Comparison of ENCODE assay signal across 8 mouse cellular contexts in the genomic region with DNA sequence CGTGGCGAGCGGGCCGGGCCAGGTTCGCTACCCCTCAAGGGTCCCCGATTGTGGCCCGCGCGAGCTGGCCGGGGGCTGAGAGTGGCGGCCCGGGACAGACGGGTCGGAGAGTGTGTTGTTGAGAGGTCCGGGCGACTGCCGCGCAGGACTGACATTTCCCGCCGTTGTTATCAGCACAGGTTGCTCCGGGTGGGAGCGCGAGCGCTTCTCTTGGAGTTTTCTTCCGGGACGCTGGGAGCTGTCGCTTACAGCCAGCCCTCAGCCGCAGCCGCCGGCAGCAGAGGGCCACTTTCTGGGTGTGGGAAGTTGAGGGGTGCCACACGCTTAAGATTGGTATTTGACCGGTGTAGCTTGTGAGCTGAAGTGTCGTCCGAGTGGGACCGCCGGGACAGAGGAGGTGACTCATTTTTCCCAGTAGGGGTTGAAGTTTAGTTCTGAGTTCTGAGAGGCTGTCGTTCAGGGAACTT. TPM values are rescaled to one million over a fixed set of nuclear protein-coding genes. Genes with fewer than 3 reads are reported as not detected.
DNase-seq lines count a peak whose midpoint lies in the region; ATAC-seq and TF ChIP-seq lines count a peak whose summit lies in the region.

No protein-coding gene starts in this region.

- H3K9me3 ChIP-seq in MEL (replicated peaks; ENCODE audit: insufficient read depth, low read length), result no peaks in the 10 kb centered on the region
- no peaks in the 10 kb centered on the region for H3K9me3 ChIP-seq in embryonic facial prominence, embryonic 13.5 days
- H3K9me3 ChIP-seq in hindbrain, embryonic 12.5 days (replicated peaks), result no peaks in the 10 kb centered on the region
- H3K9me3 ChIP-seq in limb, embryonic 11.5 days (ENCODE audit: control insufficient read depth, low read length), result no peaks in the 10 kb centered on the region

- peak overlapping the region; percentile 78 for H3K4me2 ChIP-seq in embryonic facial prominence, embryonic 13.5 days
- peak overlapping the region; percentile 81 for H3K4me2 ChIP-seq in hindbrain, embryonic 12.5 days (replicated peaks)
- H3K4me2 ChIP-seq in limb, embryonic 11.5 days (ENCODE audit: low read depth, severe bottlenecking), result peak overlapping the region; percentile 61

- peak overlapping the region; percentile 95 for H3K9ac ChIP-seq in MEL (ENCODE audit: control insufficient read depth, low read depth, low read length, poor library complexity, severe bottlenecking)
- peak overlapping the region; percentile 95 for H3K9ac ChIP-seq in embryonic facial prominence, embryonic 13.5 days
- peak overlapping the region; percentile 98 for H3K9ac ChIP-seq in hindbrain, embryonic 12.5 days
- peak overlapping the region; percentile 94 for H3K9ac ChIP-seq in limb, embryonic 11.5 days (ENCODE audit: low read length)

- TF ChIP-seq EP300 in MEL (IDR thresholded peaks at IDR 0.05; ENCODE audit: low read depth in 1 of 2, low read length in 2 of 2), result peak in 1 of 2 experiments; percentile 5; a peak in 1 of 4 replicates

- peak overlapping the region; percentile 66 to 84 for H3K4me3 ChIP-seq in MEL (ENCODE audit: control insufficient read depth in 1 of 2, insufficient read depth in 1 of 2, low read depth in 2 of 2, low read length in 2 of 2)
- H3K4me3 ChIP-seq in embryonic facial prominence, embryonic 13.5 days, result peak overlapping the region; percentile 99
- peak overlapping the region; percentile 100 for H3K4me3 ChIP-seq in hindbrain, embryonic 12.5 days
- H3K4me3 ChIP-seq in limb, embryonic 11.5 days (ENCODE audit: low read depth, low read length), result peak overlapping the region; percentile 99

- H3K27me3 ChIP-seq in MEL (ENCODE audit: control insufficient read depth in 1 of 2, insufficient read depth in 2 of 2, low read length in 2 of 2), result no peaks in the 10 kb centered on the region
- H3K27me3 ChIP-seq in embryonic facial prominence, embryonic 13.5 days, result no peaks in the 10 kb centered on the region
- H3K27me3 ChIP-seq in hindbrain, embryonic 12.5 days, result no peaks in the 10 kb centered on the region
- H3K27me3 ChIP-seq in limb, embryonic 11.5 days (ENCODE audit: control insufficient read depth, insufficient read depth, low read length), result no peaks in the 10 kb centered on the region

- DNase-seq in cerebellum, adult 9-10 months, result peak; percentile 37
- DNase-seq in cerebellum, adult 9-11 months, result no peak
- peak; percentile 79 for DNase-seq in MEL (ENCODE audit: low read depth, low spot score)
- peak; percentile 52 for DNase-seq in limb, embryonic 11.5 days (ENCODE audit: low spot score)
- DNase-seq in mesoderm, embryonic 11.5 days (ENCODE audit: low read depth, low spot score), result peak; percentile 21
- DNase-seq in spleen, postnatal 36 days (ENCODE audit: low spot score in 2 of 2), result peak; percentile 27 to 40

- TF ChIP-seq POLR2A in MEL (IDR thresholded peaks at IDR 0.05; ENCODE audit: control insufficient read depth in 1 of 2, insufficient read depth in 1 of 2, low read depth in 1 of 2, low read length in 2 of 2, poor library complexity in 1 of 2), result no peak

- peaks cover 20 to 26% of the 10 kb centered on the region in 2 experiments for H3K4me1 ChIP-seq in MEL (ENCODE audit: control insufficient read depth in 1 of 2, insufficient read depth in 2 of 2, low read length in 2 of 2)
- peaks cover 14% of the 10 kb centered on the region for H3K4me1 ChIP-seq in embryonic facial prominence, embryonic 13.5 days
- H3K4me1 ChIP-seq in hindbrain, embryonic 12.5 days, result peaks cover 9% of the 10 kb centered on the region
- no peaks in the 10 kb centered on the region; the same call in 1 of the 2 replicates for H3K4me1 ChIP-seq in limb, embryonic 11.5 days (ENCODE audit: control insufficient read depth, insufficient read depth, low read length)

- peak overlapping the region; percentile 71 for H3K27ac ChIP-seq in MEL (ENCODE audit: control insufficient read depth, low read depth, low read length)
- peak overlapping the region; percentile 90 for H3K27ac ChIP-seq in embryonic facial prominence, embryonic 13.5 days
- H3K27ac ChIP-seq in hindbrain, embryonic 12.5 days, result peak overlapping the region; percentile 94
- H3K27ac ChIP-seq in limb, embryonic 11.5 days (replicated peaks; ENCODE audit: low read depth, low read length), result 0 out of 2 replicates have a peak overlapping the region, but pooled peaks have one; percentile 72

- TF ChIP-seq CTCF in MEL (IDR thresholded peaks at IDR 0.05 in 2 of 3, conservative IDR thresholded peaks at IDR 0.05 in 1 of 3; ENCODE audit: control insufficient read depth in 1 of 3, insufficient read depth in 1 of 3, low read depth in 2 of 3, low read length in 3 of 3, poor library complexity in 1 of 3, severe bottlenecking in 1 of 3), result no peak

- H3K79me2 ChIP-seq in MEL (ENCODE audit: control insufficient read depth, insufficient read depth, low read length, poor library complexity), result peaks cover 38% of the 10 kb centered on the region

- TF ChIP-seq RAD21 in MEL (IDR thresholded peaks at IDR 0.05; ENCODE audit: low read depth, low read length), result no peak

- peaks cover 27 to 29% of the 10 kb centered on the region in 2 experiments for H3K36me3 ChIP-seq in MEL (ENCODE audit: control insufficient read depth in 1 of 2, insufficient read depth in 2 of 2, low read length in 2 of 2)
- H3K36me3 ChIP-seq in embryonic facial prominence, embryonic 13.5 days, result peaks cover 20% of the 10 kb centered on the region
- peaks cover 20% of the 10 kb centered on the region for H3K36me3 ChIP-seq in hindbrain, embryonic 12.5 days
- peaks cover 9% of the 10 kb centered on the region; the same call in 1 of the 2 replicates for H3K36me3 ChIP-seq in limb, embryonic 11.5 days (ENCODE audit: control insufficient read depth, insufficient read depth, low read length)

- 1% methylated on average over 37 of the region's 37 CpGs for WGBS in embryonic facial prominence, embryonic 13.5 days
- under 1% methylated on average over 34 of the region's 37 CpGs for WGBS in hindbrain, embryonic 12.5 days
- WGBS in limb, embryonic 11.5 days, result under 1% methylated on average over 35 of the region's 37 CpGs

- ATAC-seq in embryonic facial prominence, embryonic 13.5 days (ENCODE audit: insufficient number of reproducible peaks, insufficient read depth, low FRiP score, low TSS enrichment, low read depth), result peak; percentile 74; the same call in 1 of the 2 replicates
- ATAC-seq in hindbrain, embryonic 12.5 days (ENCODE audit: low FRiP score), result no peak; the same call in 1 of the 2 replicates
- ATAC-seq in limb, embryonic 11.5 days (ENCODE audit: insufficient number of reproducible peaks, low FRiP score, low TSS enrichment, low read depth), result peak; percentile 79; the same call in 1 of the 2 replicates

TF ChIP-seq in MEL, 35 proteins besides CTCF, POLR2A, EP300 and RAD21 (continues in another document):
- TF ChIP-seq ETS1 (IDR thresholded peaks at IDR 0.05; ENCODE audit: low read depth, low read length) (no peak), UBTF (IDR thresholded peaks at IDR 0.05; ENCODE audit: borderline replicate concordance, insufficient read depth, low read depth, low read length) (peak; percentile 84; the same call in 1 of the 2 replicates), SIN3A (IDR thresholded peaks at IDR 0.05; ENCODE audit: low read length) (0 out of 2 replicates have a peak, but pooled peaks have one; percentile 58), TBP (IDR thresholded peaks at IDR 0.05; ENCODE audit: low read depth, low read length) (no peak), ELF1 (IDR thresholded peaks at IDR 0.05; ENCODE audit: low read depth, low read length) (0 out of 2 replicates have a peak, but pooled peaks have one; percentile 48), MEF2A (IDR thresholded peaks at IDR 0.05; ENCODE audit: extremely low read depth, insufficient replicate concordance, low read depth, low read length, poor library complexity, severe bottlenecking) (no peak), USF2 (IDR thresholded peaks at IDR 0.05; ENCODE audit: borderline replicate concordance in 1 of 2, insufficient read depth in 1 of 2, low read depth in 1 of 2, low read length in 2 of 2) (no peak), ZC3H11A (IDR thresholded peaks at IDR 0.05; ENCODE audit: low read depth, low read length) (no peak), ZNF384 (IDR thresholded peaks at IDR 0.05; ENCODE audit: low read depth, low read length) (no peak)

RNA-seq across cellular contexts. Expression of a gene that starts 0.6 kb away (rescaled TPM):
- 110 and 153 TPM in 2 replicates for total RNA-seq in MEL (2012; rRNA removed)
- polyA plus RNA-seq in MEL (2012; ENCODE audit: insufficient read depth in 1 of 2, insufficient read length in 2 of 2, low read depth in 1 of 2, low replicate concordance in 2 of 2, missing spikeins in 1 of 2), result 100 to 1,000 TPM; 184 to 324 TPM
- 288 and 317 TPM in 2 replicates for polyA plus RNA-seq in embryonic facial prominence, embryonic 13.5 days (2015; fragmentation: Nextera tagmentation; extraction: Ambion mirVana)
- polyA plus RNA-seq in hindbrain, embryonic 12.5 days (2016; fragmentation: Nextera tagmentation; extraction: Ambion mirVana), result 316 and 330 TPM in 2 replicates
- polyA plus RNA-seq in limb, embryonic 11.5 days (2014; fragmentation: Nextera tagmentation; extraction: Ambion mirVana), result 316 and 334 TPM in 2 replicates

RNA-seq across cellular contexts. Expression of a gene that starts 46.0 kb away (rescaled TPM):
- total RNA-seq in MEL (2012; rRNA removed), result 143 and 150 TPM in 2 replicates
- 100 to 1,000 TPM; 186 to 347 TPM for polyA plus RNA-seq in MEL (2012; ENCODE audit: insufficient read depth in 1 of 2, insufficient read length in 2 of 2, low read depth in 1 of 2, low replicate concordance in 2 of 2, missing spikeins in 1 of 2)
- polyA plus RNA-seq in embryonic facial prominence, embryonic 13.5 days (2015; fragmentation: Nextera tagmentation; extraction: Ambion mirVana), result 258 and 268 TPM in 2 replicates
- polyA plus RNA-seq in hindbrain, embryonic 12.5 days (2016; fragmentation: Nextera tagmentation; extraction: Ambion mirVana), result 265 TPM in 2 replicates
- 343 and 367 TPM in 2 replicates for polyA plus RNA-seq in limb, embryonic 11.5 days (2014; fragmentation: Nextera tagmentation; extraction: Ambion mirVana)

RNA-seq across cellular contexts. Expression of a gene that starts 47.8 kb away (rescaled TPM):
- total RNA-seq in MEL (2012; rRNA removed), result 0.88 and 1.2 TPM in 2 replicates
- polyA plus RNA-seq in MEL (2012; ENCODE audit: insufficient read depth in 1 of 2, insufficient read length in 2 of 2, low read depth in 1 of 2, low replicate concordance in 2 of 2, missing spikeins in 1 of 2), result 1 to 10 TPM in 1 of 2 experiments, not detected in 1; 1.1 TPM
- 3.7 and 4.0 TPM in 2 replicates for polyA plus RNA-seq in embryonic facial prominence, embryonic 13.5 days (2015; fragmentation: Nextera tagmentation; extraction: Ambion mirVana)
- 76.3 and 77.3 TPM in 2 replicates for polyA plus RNA-seq in hindbrain, embryonic 12.5 days (2016; fragmentation: Nextera tagmentation; extraction: Ambion mirVana)
- 1.9 and 2.1 TPM in 2 replicates for polyA plus RNA-seq in limb, embryonic 11.5 days (2014; fragmentation: Nextera tagmentation; extraction: Ambion mirVana)

RNA-seq across cellular contexts. Expression of a gene that starts 51.2 kb away (rescaled TPM):
- 9.4 and 10.1 TPM in 2 replicates for total RNA-seq in MEL (2012; rRNA removed)
- 1 to 10 TPM in 1 of 2 experiments, not detected in 1; 9.5 TPM for polyA plus RNA-seq in MEL (2012; ENCODE audit: insufficient read depth in 1 of 2, insufficient read length in 2 of 2, low read depth in 1 of 2, low replicate concordance in 2 of 2, missing spikeins in 1 of 2)
- 25.4 and 28.0 TPM in 2 replicates for polyA plus RNA-seq in embryonic facial prominence, embryonic 13.5 days (2015; fragmentation: Nextera tagmentation; extraction: Ambion mirVana)
- polyA plus RNA-seq in hindbrain, embryonic 12.5 days (2016; fragmentation: Nextera tagmentation; extraction: Ambion mirVana), result 28.7 and 31.4 TPM in 2 replicates
- polyA plus RNA-seq in limb, embryonic 11.5 days (2014; fragmentation: Nextera tagmentation; extraction: Ambion mirVana), result 23.2 and 25.9 TPM in 2 replicates

Comparison
In these comparisons a context has a peak if more than half of its experiments do, and no peak if none do; other contexts are left out.
1. RNA of a gene that starts 47.8 kb away (polyA plus RNA-seq): 76.3 to 77.3 TPM in hindbrain, embryonic 12.5 days; 3.7 to 4.0 TPM in embryonic facial prominence, embryonic 13.5 days, 1.9 to 2.1 TPM in limb, embryonic 11.5 days and 1.1 TPM in MEL; every median in the first group is over 10 times any median in the second.
2. Peak in every context shown above with its lines, with median percentiles within 50 percentile points of each other: H3K27ac ChIP-seq, H3K4me3 ChIP-seq, H3K9ac ChIP-seq and H3K4me2 ChIP-seq.